Mouse (Mus musculus): Measurements from ENCODE around the gene Sept1. TPM values are rescaled to one million over a fixed set of nuclear protein-coding genes. Genes with fewer than 3 reads are reported as not detected.

Gene Sept1
- polyA plus RNA-seq, 1 experiment from 2014 or later = 31.8 TPM

- no peak overlapping the region for H3K27ac ChIP-seq (replicated peaks)
- WGBS = 88% methylated on average over 12 of the region's 12 CpGs
- H3K27me3 ChIP-seq (ENCODE audit: low read depth, poor library complexity, severe bottlenecking) = no peaks in the 10 kb centered on the region
- no peaks in the 10 kb centered on the region for H3K36me3 ChIP-seq
- no peaks in the 10 kb centered on the region for H3K9me3 ChIP-seq (replicated peaks)
- H3K4me3 ChIP-seq = no peak overlapping the region
- no peaks in the 10 kb centered on the region for H3K4me1 ChIP-seq
- no peak for DNase-seq (ENCODE audit: low spot score)
These were observed 67.1 kb downstream of the Sept1 start for GRCm38 (mm10) chr7:127165607-127166493.

Other genes with a start within 250 kb of the Sept1 start
- gene Mvp, start 218.5 kb downstream of the Sept1 start, polyA plus RNA-seq (2016; fragmentation: Nextera tagmentation; extraction: Ambion mirVana) = 3.0 and 5.2 TPM in 2 replicates
- 0.19 and 0.25 TPM in 2 replicates for gene Pagr1b, start 216.6 kb downstream of the Sept1 start, polyA plus RNA-seq (2016; fragmentation: Nextera tagmentation; extraction: Ambion mirVana)
- gene Pagr1a, start 215.8 kb downstream of the Sept1 start, polyA plus RNA-seq (2016; fragmentation: Nextera tagmentation; extraction: Ambion mirVana) = 103 and 104 TPM in 2 replicates
- gene Gm42742, start 212.0 kb downstream of the Sept1 start, polyA plus RNA-seq (2016; fragmentation: Nextera tagmentation; extraction: Ambion mirVana) = 46.2 and 55.1 TPM in 2 replicates
- 2.9 and 4.4 TPM in 2 replicates for gene Prrt2, start 211.9 kb downstream of the Sept1 start, polyA plus RNA-seq (2016; fragmentation: Nextera tagmentation; extraction: Ambion mirVana)
- 64.6 and 66.4 TPM in 2 replicates for gene Maz, start 206.1 kb downstream of the Sept1 start, polyA plus RNA-seq (2016; fragmentation: Nextera tagmentation; extraction: Ambion mirVana)
- 210 and 222 TPM in 2 replicates for gene Kif22, start 190.7 kb downstream of the Sept1 start, polyA plus RNA-seq (2016; fragmentation: Nextera tagmentation; extraction: Ambion mirVana)
- not detected in 2 replicates for gene Zg16, start 145.8 kb downstream of the Sept1 start, polyA plus RNA-seq (2016; fragmentation: Nextera tagmentation; extraction: Ambion mirVana)
- 0.91 and 1.2 TPM in 2 replicates for gene AI467606, start 141.8 kb downstream of the Sept1 start, polyA plus RNA-seq (2016; fragmentation: Nextera tagmentation; extraction: Ambion mirVana)
- gene Qprt, start 110.9 kb downstream of the Sept1 start, polyA plus RNA-seq (2016; fragmentation: Nextera tagmentation; extraction: Ambion mirVana) = 7.2 and 10.3 TPM in 2 replicates
- 0.09 and 0.10 TPM in 2 replicates for gene Spn, start 95.3 kb downstream of the Sept1 start, polyA plus RNA-seq (2016; fragmentation: Nextera tagmentation; extraction: Ambion mirVana)
- gene Cd2bp2, start 37.1 kb downstream of the Sept1 start, polyA plus RNA-seq (2016; fragmentation: Nextera tagmentation; extraction: Ambion mirVana) = 94.3 and 109 TPM in 2 replicates
- 22.7 and 29.4 TPM in 2 replicates for gene Tbc1d10b, start 24.7 kb downstream of the Sept1 start, polyA plus RNA-seq (2016; fragmentation: Nextera tagmentation; extraction: Ambion mirVana)
- gene Mylpf, start 24.2 kb downstream of the Sept1 start, polyA plus RNA-seq (2016; fragmentation: Nextera tagmentation; extraction: Ambion mirVana) = 12.6 and 16.5 TPM in 2 replicates
- 75.4 and 78.6 TPM in 2 replicates for gene Zfp553, start 69 bp downstream of the Sept1 start, polyA plus RNA-seq (2016; fragmentation: Nextera tagmentation; extraction: Ambion mirVana)
- gene Zfp771, start 11.1 kb upstream of the Sept1 start, polyA plus RNA-seq (2016; fragmentation: Nextera tagmentation; extraction: Ambion mirVana) = 59.4 TPM in 2 replicates
- 289 and 345 TPM in 2 replicates for gene Dctpp1, start 27.6 kb upstream of the Sept1 start, polyA plus RNA-seq (2016; fragmentation: Nextera tagmentation; extraction: Ambion mirVana)
- 71.2 and 76.9 TPM in 2 replicates for gene Sephs2, start 40.9 kb upstream of the Sept1 start, polyA plus RNA-seq (2016; fragmentation: Nextera tagmentation; extraction: Ambion mirVana)
- 0.72 and 0.77 TPM in 2 replicates for gene Itgal, start 63.1 kb upstream of the Sept1 start, polyA plus RNA-seq (2016; fragmentation: Nextera tagmentation; extraction: Ambion mirVana)
- 19.7 and 20.6 TPM in 2 replicates for gene Zfp768, start 112.5 kb upstream of the Sept1 start, polyA plus RNA-seq (2016; fragmentation: Nextera tagmentation; extraction: Ambion mirVana)
- 8.6 and 9.1 TPM in 2 replicates for gene Zfp747, start 142.9 kb upstream of the Sept1 start, polyA plus RNA-seq (2016; fragmentation: Nextera tagmentation; extraction: Ambion mirVana)
- gene 9130019O22Rik, start 154.0 kb upstream of the Sept1 start, polyA plus RNA-seq (2016; fragmentation: Nextera tagmentation; extraction: Ambion mirVana) = 5.8 and 6.4 TPM in 2 replicates
- 5.4 and 6.3 TPM in 2 replicates for gene E430018J23Rik, start 160.5 kb upstream of the Sept1 start, polyA plus RNA-seq (2016; fragmentation: Nextera tagmentation; extraction: Ambion mirVana)
- gene Zfp764, start 173.7 kb upstream of the Sept1 start, polyA plus RNA-seq (2016; fragmentation: Nextera tagmentation; extraction: Ambion mirVana) = 6.9 and 8.0 TPM in 2 replicates
- 34.4 and 35.2 TPM in 2 replicates for gene Zfp688, start 188.9 kb upstream of the Sept1 start, polyA plus RNA-seq (2016; fragmentation: Nextera tagmentation; extraction: Ambion mirVana)
- gene Zfp689, start 216.0 kb upstream of the Sept1 start, polyA plus RNA-seq (2016; fragmentation: Nextera tagmentation; extraction: Ambion mirVana) = 13.9 and 16.4 TPM in 2 replicates
- gene Prr14, start 226.5 kb upstream of the Sept1 start, polyA plus RNA-seq (2016; fragmentation: Nextera tagmentation; extraction: Ambion mirVana) = 56.0 and 59.6 TPM in 2 replicates
- 8.6 and 9.6 TPM in 2 replicates for gene Fbrs, start 246.1 kb upstream of the Sept1 start, polyA plus RNA-seq (2016; fragmentation: Nextera tagmentation; extraction: Ambion mirVana)

All from midbrain, embryonic 10.5 days (tissue).